Mouse (Mus musculus): ENCODE measurements around the gene Syt7.
A peak's percentile ranks its signal among the peaks of the same experiment; 100 is the strongest.

Syt7 gene

DNA sequence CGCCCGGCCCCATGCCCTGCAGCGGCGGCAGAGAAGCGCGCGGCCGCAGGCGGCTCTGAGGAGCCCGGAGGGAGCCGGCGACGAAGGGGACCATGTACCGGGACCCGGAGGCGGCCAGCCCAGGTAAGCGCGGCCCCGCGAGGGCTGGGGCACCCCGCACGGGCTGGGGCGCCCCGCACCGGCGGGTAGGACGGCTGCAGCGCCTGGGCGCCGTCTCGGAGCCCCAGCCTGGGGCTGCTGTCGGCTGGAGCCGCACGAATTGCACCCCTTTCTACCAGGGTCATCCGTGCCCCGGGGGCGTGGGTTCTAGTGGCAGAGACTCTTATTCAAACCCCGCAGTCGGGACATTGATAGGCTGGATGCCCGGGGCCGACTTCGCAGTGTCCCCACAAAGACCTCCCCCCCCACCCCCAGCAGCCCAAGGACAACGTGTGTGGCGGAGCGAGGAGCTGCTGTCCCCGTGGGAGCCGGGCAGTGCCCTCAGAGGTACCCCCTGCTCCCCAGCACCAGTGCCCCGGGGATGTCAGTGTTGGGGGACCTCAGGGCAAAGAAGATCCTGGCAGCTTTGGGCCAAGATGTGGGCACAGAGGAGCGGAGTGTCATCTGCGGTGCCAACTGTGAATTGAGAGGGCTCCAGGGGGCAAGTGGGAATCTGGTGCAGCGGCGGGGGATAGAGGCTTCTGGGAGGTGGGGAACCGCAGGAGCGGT lies 655 bp downstream of the Syt7 start:
- no peak for DNase-seq (ENCODE audit: low read depth, low spot score)

DNA sequence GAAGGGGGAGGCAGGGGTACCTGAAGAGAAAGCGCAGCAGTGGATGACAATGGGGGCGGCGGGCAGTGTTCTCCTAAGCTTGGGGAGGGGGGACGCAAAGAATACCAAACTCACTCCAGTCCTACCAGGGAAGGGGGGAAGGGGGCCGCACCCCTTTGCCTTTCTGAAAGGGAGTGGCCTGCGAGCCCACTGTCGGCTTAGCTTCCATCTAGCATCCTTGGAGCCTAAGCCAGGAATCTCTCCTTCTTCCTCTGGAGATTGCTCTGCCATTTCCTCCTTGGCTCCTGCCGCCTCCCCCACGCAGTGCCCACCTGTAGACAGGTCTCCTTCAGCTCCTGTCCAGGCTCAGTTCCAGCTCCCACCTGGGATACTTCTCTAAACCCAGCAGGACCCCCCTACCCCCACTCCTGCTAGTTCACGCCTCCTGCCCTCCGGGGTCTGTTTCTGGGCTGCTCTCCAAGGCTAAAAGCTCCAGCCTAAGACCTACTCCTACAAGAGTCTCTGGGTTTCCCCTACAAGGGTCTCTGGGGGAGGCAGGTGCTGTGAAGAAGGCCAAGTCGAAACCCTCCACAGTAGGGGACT lies 1.3 kb downstream of the Syt7 start:
- no peak for DNase-seq (ENCODE audit: low read depth, low spot score)

DNA sequence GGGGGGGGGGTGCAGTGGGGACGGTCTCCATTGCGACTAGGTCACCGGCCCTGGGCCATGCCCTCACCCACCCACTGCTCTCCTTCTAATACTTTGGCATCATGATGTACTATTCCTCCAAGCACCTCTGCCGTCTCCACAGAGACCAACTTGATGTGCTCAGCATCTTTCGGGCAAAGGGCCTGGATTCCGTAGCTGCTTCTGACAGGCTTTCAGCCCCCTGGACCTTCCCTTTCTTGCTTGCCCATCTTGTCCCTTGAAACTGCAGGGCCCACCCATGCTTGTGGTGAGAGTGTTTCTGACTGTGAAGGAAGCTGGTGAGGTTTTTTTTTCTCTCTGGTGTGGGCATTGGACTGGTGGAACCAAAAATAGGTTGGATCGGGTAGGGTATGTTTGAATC lies 2.1 kb downstream of the Syt7 start:
- DNase-seq (ENCODE audit: low read depth, low spot score) = no peak

DNA sequence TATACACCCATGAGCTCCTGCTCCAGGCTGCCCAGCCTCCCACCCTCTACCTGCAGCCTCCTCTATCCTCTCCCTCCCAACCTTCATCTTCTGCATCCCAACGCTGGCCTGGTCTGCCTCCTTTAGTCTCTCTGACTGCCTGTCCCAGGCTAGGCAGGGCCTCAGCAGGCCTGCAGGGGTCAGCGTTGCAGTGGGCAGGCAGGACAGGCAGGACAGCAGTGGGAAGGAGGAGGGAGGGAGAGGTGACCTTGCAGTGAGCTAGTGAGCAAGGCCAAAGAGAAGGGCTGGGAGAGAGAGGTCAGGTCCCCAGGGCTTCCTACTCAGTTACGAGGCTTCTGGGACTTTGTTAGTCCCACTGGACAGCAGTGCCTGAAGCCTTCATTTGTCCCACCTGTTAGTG lies 3.1 kb downstream of the Syt7 start:
- DNase-seq (ENCODE audit: low read depth, low spot score) = no peak

DNA sequence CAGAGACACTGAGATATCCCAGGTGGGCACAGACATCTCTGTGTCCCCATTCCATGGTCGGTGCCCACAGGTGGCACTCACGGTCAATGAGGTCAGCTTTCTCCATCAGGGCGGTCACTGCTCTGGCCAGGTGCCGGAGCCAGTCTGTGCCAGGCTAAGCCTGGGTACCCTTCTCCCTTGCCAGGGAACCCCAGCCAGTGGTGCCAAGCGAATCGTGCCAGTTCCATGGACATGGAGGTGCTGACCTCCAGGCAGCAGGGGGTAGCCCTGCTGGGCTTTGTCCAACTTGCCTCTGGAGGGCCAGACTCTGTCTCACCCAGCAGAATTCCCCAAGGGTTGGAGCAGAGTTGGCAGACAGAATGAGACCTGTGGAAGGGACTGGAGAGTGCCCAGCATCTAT lies 4.6 kb downstream of the Syt7 start:
- DNase-seq (ENCODE audit: low read depth, low spot score) = no peak

DNA sequence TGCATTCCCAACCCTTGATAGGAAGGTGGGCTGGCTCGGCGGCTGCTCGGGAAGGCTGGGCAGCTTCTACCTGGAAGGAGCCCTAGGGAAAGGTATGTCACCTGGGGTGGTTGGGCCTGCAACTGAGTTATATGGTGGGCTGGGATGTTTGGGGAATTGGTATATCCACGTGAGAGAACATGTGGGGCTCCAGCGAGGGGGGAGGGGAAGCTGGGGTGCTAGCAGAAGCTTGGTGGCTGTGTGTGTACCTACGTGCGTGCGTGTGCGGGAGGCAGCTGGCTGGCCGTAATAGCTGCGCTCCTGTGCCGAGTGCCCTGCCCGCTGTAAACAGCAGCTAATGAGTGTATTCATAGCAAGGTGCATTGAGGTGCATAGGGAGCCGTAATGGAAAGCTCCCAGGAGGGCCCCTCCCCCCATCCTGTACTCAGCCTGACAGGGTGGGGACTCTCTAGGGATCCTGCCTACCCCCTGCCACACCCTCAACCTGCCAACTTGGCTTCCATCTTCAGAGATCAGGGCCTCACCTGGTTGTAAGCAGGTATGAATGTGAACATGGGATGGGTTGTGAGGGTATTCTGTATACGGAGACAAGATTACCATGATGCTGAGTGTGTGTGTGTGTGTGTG lies 5.1 kb downstream of the Syt7 start:
- DNase-seq (ENCODE audit: low read depth, low spot score) = no peak

DNA sequence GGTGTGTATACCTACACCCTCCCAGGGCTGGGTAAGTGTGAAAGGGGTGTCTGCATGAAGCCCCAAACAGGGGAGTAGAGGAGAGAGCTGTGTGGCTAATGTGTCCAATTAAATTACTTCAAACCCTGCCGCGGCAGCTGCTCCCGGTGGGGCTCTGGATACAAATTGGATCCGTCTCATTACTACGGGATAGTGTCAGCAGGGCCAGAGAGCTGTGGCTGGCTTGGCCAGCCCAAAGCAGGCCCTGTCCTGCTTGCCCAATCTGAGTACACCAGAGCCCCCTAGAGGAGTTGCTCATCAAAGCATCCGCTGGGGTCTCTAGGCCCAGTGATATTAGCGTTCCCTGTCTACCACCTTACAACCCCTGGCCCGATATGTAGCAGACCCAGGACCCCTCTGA lies 6.3 kb downstream of the Syt7 start:
- peak; percentile 30 for DNase-seq (ENCODE audit: low read depth, low spot score)

DNA sequence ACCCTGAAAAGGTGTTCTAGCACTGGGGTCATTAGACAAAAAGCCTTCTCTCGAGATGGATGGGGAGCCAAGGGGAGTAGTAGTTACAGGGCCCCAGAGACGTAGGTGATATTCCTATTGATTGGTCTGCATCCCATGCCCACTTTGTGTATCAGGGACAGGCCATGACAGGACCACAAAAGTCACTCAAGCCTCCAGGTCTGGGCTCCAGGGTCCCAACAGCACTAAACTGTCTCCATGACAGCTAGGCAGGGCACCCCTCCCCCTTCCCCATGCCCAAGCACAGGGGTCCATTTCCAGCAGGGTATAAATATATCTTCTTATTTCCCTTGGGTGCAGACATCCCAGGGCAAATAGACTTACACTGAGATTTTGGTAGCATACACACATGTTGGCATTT lies 8.1 kb downstream of the Syt7 start:
- DNase-seq (ENCODE audit: low read depth, low spot score) = no peak

DNA sequence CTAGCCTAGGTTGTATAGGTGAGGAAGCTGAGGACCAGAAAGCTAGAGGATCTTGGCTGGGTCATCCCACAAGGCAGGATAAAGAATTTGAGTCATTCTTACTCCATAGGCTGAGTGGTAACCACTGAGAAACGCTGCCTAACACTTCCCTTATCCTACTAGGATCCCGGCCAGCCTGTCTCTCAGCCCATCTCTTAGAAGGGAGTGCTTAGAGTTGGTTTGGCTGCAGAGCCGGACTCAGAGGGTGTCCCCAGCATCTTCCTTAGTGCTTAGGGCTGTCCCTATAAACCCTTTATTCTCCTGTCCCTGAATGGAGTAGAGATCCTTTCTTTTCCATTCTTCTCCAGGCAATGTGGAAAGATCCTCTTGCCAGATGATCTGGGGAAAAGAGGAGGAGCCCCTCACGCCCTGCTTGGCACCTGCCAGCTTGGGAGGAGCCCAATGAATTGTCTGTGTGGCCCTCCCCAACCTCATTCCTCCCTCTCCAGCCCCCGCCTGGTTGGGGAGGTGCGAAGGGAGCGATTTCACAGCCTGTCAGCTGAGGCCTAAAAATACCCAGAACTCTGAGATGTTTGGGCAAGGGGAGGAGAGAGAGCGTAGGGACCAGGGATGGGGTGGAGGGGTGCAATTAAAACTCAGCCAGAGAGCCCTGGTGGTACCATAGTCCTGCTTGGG lies 8.7 kb downstream of the Syt7 start:
- DNase-seq (ENCODE audit: low read depth, low spot score) = no peak

DNA sequence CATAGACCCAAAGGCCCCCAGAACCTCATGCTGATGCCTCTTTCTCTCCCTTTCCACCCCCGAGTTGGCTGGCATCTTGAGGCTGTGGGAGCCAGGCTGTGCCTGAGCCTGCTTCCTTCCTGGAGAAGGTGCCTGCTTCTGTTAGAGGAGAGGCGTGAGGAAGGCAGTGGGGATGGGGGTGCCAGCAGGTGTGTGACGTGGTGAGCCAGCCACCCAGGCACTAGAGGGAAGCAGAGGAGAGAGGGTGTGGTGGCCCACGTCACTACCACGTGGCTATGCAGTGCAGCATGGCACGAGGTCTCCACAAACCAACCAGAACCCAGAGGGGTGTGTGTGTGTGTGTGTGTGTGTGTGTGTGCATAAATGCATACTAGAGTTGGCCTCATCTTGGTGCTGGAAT lies 9.4 kb downstream of the Syt7 start:
- DNase-seq (ENCODE audit: low read depth, low spot score) = no peak

DNA sequence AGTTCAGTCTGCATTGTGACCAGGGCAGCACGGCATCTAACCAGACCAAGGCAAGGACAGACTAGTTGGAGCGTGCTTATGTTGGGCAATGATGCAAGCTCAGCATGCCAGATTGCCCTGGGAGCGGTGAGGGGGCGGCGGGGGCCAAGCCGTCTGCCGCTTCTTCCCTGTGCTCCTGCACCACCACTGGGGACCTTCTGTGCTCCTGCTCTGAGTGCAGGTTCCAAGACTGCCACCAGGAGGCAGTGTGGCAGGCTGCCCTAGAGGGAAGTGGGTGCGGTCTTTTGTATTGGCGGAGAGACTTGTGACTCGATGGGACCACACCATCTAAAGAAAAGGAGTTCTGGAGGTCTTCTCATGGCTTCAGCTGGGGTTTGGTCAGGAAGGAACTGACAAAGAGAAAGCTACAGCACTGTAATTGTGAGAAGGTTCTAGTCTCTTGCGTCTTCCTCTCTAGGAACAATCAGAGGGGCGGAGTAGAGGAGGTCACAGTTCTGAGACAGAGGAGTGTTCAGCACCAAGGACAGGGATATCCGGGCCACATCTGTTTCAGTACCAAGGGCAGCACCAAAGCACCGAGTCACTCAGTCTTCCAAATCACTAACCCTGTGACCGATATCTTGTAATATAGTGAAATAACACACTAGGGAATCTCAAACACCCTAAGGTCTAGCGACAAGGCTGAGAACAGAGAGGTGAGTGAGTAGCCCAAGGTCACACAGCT lies 14.0 kb downstream of the Syt7 start:
- peak; percentile 73 for DNase-seq (ENCODE audit: low read depth, low spot score)

DNA sequence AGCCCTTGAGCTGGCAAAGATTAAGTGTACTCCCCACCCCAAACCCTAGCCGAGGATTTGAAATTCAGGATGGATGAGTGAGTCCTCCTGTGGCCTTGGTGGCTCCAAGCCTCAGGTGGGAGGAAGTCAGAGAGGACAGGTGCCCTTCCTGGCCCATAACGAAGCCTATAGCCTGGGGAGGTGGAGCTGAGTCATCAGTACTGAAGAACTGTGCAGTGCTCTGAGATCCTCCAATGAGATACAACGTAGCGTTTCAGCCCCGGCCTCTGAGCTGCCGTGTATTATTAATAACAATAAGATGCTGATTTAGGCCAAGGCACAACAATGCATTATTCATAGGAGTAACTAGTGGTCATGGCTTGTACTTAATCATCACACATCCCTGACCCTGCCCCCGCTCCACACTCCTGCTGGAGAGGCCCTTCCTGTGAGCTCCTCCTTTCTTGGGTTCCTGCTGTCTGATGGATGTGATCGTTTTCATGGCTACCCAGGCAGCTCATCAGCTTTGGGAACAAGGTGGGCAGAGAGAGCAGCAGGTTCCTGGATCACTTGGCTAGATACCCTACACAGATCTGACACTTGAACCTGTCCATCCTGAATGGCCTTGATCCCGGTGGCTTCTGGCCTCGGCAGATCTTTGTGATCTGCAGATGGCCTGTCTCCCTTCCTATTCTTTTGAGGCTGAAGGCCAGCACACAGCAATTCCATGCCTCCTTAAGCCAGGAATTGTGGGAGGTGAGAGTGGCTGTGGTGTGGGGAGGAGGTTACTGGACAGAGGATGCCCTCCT lies 14.9 kb downstream of the Syt7 start:
- DNase-seq (ENCODE audit: low read depth, low spot score) = no peak

DNA sequence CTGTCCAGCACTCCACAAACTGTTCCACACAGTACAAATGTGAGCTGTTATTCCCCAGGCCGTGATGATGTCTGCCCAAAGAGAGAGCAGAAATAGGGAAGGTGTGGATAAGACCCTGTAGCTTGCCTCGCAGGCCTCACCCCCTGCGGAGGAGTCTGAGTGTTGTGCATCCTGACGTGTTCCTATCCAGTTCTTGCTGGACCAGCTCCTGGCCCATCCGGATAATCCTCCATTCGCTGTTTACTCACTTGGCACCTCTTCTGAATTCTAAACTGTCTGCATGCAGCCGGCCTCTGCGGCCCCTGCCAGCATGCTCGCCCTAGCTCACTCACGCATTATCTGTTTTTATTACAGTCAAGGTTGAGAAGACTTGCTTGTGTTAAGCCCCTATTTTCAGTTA lies 15.5 kb downstream of the Syt7 start:
- no peak for DNase-seq (ENCODE audit: low read depth, low spot score)

DNA sequence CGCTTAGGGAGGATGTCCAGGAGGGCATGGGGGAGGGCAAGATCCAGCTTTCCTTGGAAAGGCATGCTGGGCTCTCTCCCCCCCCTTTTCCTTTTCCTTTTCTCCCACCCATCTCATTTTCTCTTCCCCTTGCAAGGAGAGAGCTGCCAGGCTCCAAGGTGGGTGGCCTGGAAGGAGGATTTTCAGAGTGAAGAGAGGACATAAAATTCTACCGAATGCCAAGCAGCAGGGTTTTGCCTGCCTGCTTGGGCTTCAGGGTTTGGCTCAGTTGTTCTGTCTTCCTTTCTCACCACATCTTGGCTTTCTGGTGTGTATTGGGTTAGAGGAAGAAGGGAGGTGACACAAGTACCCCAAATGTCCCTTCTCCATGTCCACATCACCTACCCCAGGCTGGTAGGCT lies 16.0 kb downstream of the Syt7 start:
- DNase-seq (ENCODE audit: low read depth, low spot score) = no peak

DNA sequence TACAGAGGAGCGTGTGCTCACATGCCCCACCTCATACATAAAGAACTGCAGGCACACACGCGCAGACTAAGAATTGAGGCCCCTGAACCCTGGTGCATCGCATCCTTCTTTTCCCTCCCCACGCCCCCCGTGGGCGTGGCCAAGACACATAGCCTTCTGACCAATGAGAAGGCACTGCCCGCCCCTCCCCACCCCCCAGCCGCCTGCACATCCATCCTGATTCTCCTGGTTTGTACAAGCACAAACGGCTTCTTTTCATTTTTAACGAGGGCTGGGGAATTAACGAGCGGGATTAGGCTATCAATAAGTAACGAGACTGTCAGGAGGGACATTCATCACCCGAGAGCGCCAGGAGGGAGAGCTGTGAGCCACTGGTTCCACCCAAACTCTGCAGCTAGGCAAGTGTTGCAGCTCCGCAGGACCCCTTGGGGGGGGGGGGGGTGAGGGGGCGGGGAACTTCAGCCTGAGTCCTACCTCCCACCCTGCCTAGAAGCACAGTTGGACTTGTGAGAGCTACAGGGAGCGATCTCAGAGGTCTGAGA lies 24.9 kb downstream of the Syt7 start:
- peak; percentile 88 for DNase-seq (ENCODE audit: low read depth, low spot score)

DNA sequence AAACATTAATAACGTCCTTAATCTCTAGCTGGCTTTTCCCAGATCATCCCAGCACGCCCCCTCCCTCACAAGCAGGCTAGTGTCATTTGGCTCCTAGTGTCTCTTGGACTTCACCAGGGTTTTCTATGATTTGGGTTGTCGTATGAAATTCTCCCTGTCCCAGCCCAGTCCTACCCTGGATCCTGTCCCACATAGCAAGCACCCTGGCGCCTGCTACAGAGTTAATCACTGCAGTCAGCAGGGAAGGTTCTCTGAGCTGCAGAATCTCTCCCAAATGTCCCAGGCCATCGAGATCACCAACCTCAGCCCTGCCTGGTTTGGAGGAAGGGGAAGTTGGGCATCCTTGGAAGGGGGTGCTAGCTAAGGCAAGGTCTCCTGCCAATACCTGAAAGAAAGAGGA lies 26.6 kb downstream of the Syt7 start:
- no peak for DNase-seq (ENCODE audit: low read depth, low spot score)

DNA sequence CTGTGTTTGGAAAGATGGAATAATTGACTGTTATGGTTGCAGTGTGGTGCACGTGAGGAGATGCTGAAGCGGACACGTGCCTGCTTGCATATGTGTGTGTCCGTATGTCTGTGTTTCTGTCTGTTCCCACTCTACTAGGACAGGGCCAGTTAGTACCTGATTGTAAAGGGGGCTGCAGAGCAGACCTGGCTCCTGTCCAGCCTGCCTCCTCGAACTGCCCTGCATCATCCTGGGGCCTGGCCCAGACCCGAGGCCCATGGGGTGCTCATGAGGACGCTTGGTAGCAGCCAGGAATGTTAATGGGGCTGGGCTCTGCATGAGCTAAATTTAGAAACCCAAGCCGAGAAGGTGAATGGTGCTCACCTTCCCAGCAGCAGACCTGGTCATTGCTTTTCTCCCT lies 28.0 kb downstream of the Syt7 start:
- no peak for DNase-seq (ENCODE audit: low read depth, low spot score)

DNA sequence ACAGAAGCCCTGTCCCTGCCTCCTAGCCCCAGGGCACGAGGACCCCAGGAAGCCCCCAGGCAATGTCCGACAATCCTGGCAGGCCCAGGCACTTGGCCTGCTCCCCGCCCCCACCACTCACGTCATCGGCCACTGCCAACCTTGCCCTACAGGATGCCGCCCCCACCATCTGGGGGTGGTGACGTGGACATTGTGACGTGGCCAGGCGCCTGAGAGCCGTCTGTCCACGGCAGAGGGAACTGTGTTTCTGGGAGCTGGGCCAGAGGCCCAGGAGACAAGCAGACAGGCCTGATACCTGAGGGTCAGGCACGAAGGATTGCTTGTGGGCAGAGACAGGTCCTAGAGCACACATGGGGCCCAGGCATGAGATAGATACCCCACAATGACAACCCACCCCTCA lies 28.5 kb downstream of the Syt7 start:
- no peak for DNase-seq (ENCODE audit: low read depth, low spot score)

DNA sequence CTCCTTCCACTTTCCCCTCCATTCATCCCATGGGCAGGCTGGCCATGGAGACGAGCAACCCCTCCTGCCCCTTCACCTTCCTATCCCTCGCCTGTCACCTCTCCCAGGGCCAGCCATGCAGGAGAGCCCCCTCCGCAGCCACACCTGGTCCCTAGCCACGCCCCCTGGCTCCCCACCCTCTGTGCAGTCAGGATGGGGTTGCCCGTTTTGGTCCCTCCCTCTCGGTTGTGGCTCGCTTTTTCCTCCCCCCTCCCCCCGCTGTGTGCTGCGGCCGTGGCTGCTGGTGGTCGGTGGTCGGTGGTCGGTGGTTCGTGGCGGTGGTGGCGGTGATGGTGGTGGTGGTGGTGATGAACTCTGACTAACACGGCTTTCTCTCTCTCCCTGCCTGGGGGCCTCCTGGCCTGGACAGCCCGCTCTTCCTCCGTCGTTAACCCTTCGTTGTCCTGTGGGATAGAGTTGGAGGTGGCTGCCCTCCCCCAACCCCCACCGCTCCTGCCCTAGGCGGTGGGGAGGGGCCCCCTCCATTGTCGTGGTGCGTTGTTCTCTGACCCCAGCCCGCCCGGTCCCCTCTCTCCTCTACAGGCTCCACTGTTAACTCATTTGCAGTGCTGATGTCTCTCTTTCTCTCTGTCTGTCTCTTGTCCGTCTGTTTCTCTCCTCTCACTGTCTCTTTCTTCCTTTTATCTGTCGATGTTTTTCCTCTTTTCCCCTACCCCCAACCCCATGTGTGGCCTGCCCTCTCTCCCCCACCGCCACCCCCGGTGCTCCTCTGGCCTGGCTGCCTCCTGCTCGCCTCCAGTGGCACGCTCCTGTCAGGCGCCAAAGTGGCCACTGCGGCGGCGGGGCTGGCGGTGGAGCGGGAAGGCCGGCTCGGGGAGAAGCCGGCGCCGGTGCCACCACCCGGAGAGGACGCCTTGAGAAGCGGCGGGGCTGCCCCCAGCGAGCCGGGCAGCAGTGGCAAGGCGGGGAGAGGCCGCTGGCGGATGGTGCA lies 33.4 kb downstream of the Syt7 start:
- DNase-seq (ENCODE audit: low read depth, low spot score) = no peak

DNA sequence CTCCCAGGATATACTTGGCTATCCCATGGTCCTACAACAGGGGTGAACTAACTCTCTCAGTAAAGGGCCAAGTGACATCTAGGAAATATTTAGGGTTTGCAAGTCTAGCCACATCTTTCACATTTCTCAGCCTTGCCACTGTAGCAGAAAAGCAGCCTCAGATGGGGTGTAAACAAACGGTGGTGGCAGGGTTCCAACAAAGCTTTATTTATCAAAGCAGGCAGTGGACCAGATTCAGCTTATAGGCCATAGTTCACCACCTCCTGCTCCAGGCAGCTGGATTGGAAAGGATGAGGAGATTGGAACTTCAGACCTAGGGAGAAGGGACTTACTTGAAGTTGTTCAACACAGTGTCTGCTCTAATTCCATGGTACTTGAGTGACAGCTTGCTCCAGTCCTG lies 35.9 kb downstream of the Syt7 start:
- no peak for DNase-seq (ENCODE audit: low read depth, low spot score)
